Mouse (Mus musculus) spleen, adult 2 months (tissue): Measurements from ENCODE around the gene Gne.

Experiments used
- CTCF ChIP-seq: fragments of 200-500 bp; IDR thresholded peaks from 2 replicates; pipeline ENCODE4 v1.5.1; 2011; ENCODE audit warnings: mild to moderate bottlenecking, inconsistent platforms; ENCODE audit not compliant: insufficient read depth, insufficient read length, insufficient replicate concordance; ENCODE audit errors: extremely low read depth
- POLR2A ChIP-seq: fragments of 200-500 bp; IDR thresholded peaks from 2 replicates; pipeline ENCODE4 v1.6.1; 2011; ENCODE audit warnings: low read depth, low read length, inconsistent platforms

- TF ChIP-seq POLR2A (no peak), CTCF (no peak)
These were observed 21.2 kb downstream of the Gne start for GRCm38 (mm10) chr4:44062816-44063215.
